Mouse (Mus musculus): Measurements from ENCODE around the gene Aacs.

The Aacs gene

GRCm38 (mm10) chr5:125492379-125493092 lies 16.9 kb downstream of the Aacs start:
- DNase-seq (ENCODE audit: low spot score): no peak

- DNase-seq (ENCODE audit: low spot score): no peak
Measured at GRCm38 (mm10) chr5:125493093-125493423, 17.4 kb downstream of the Aacs start.

GRCm38 (mm10) chr5:125495655-125496054 lies 20.0 kb downstream of the Aacs start:
- no peak for DNase-seq (ENCODE audit: low spot score)

GRCm38 (mm10) chr5:125497821-125498600 lies 22.4 kb downstream of the Aacs start:
- peak; percentile 69 for DNase-seq (ENCODE audit: low spot score)

- no peak for DNase-seq (ENCODE audit: low spot score)
Measured at GRCm38 (mm10) chr5:125501505-125501904, 25.9 kb downstream of the Aacs start.

- no peak for DNase-seq (ENCODE audit: low spot score)
Measured at GRCm38 (mm10) chr5:125502186-125502585, 26.6 kb downstream of the Aacs start.

- DNase-seq (ENCODE audit: low spot score): no peak
Measured at GRCm38 (mm10) chr5:125503628-125504027, 28.0 kb downstream of the Aacs start.

- no peak for DNase-seq (ENCODE audit: low spot score)
Measured at GRCm38 (mm10) chr5:125504692-125505091, 29.1 kb downstream of the Aacs start.

- no peak for DNase-seq (ENCODE audit: low spot score)
Measured at GRCm38 (mm10) chr5:125505968-125506367, 30.4 kb downstream of the Aacs start.

- no peak for DNase-seq (ENCODE audit: low spot score)
Measured at GRCm38 (mm10) chr5:125507582-125507981, 32.0 kb downstream of the Aacs start.

GRCm38 (mm10) chr5:125508006-125508405 lies 32.4 kb downstream of the Aacs start:
- no peak for DNase-seq (ENCODE audit: low spot score)

GRCm38 (mm10) chr5:125509541-125509940 lies 33.9 kb downstream of the Aacs start:
- no peak for DNase-seq (ENCODE audit: low spot score)

- no peak for DNase-seq (ENCODE audit: low spot score)
Measured at GRCm38 (mm10) chr5:125515006-125515405, 39.4 kb downstream of the Aacs start.

GRCm38 (mm10) chr5:125518640-125519039 lies 43.0 kb downstream of the Aacs start:
- DNase-seq (ENCODE audit: low spot score): peak; percentile 48

GRCm38 (mm10) chr5:125520930-125521590 lies 45.4 kb downstream of the Aacs start:
- peak; percentile 41 for DNase-seq (ENCODE audit: low spot score)

- DNase-seq (ENCODE audit: low spot score): no peak
Measured at GRCm38 (mm10) chr5:125523361-125523760, 47.7 kb downstream of the Aacs start.

GRCm38 (mm10) chr5:125525516-125525915 lies 49.9 kb downstream of the Aacs start:
- DNase-seq (ENCODE audit: low spot score): no peak

GRCm38 (mm10) chr5:125526464-125526863 lies 50.9 kb downstream of the Aacs start:
- no peak for DNase-seq (ENCODE audit: low spot score)

- DNase-seq (ENCODE audit: low spot score): peak; percentile 68
Measured at GRCm38 (mm10) chr5:125529109-125529508, 53.5 kb downstream of the Aacs start.

GRCm38 (mm10) chr5:125531634-125532033 lies 56.0 kb downstream of the Aacs start, which contains the start of gene Tmem132b:
Gene Tmem132b, plus strand, starts transcription at chr5:125531774.
- DNase-seq (ENCODE audit: low spot score): peak; percentile 32

GRCm38 (mm10) chr5:125532191-125532544 lies 56.6 kb downstream of the Aacs start:
- peak; percentile 62 for DNase-seq (ENCODE audit: low spot score)

GRCm38 (mm10) chr5:125532545-125533224 lies 57.1 kb downstream of the Aacs start:
- no peak for DNase-seq (ENCODE audit: low spot score)

All from left cerebral cortex, adult 11 months (tissue).